Mouse (Mus musculus): Measurements from ENCODE around the gene Usp40. TPM values are rescaled to one million over a fixed set of nuclear protein-coding genes. Genes with fewer than 3 reads are reported as not detected.

Gene Usp40
- polyA plus RNA-seq, 1 experiment from 2014 or later = 31.4 TPM

DNA sequence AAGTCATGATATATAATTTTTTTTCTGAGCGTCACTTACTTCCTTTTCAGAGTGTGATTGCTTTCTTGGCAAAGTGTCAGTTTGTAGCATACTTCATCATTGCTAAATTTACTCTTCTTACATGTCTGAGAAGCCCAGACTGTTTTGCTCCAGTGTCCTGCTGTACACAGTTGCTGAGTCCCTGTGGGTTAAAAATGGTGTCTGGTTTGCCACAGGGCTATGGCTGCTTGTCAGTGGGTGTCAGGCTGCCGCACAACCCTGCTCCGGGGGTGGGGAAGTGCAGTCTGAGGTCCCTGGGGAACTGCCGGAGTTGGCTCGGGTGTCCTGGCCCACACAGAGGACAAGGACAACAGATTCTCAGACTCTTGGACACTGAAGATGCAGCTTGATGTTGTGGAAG is 75.3 kb downstream of the Usp40 start:
- Histone ChIP-seq H3K4me3 (replicated peaks; ENCODE audit: low read length) (no peak overlapping the region), H3K9ac (replicated peaks; ENCODE audit: low read depth, low read length) (no peak overlapping the region), H3K36me3 (ENCODE audit: control insufficient read depth, insufficient read depth) (peaks cover 16% of the 10 kb centered on the region), H3K4me1 (replicated peaks; ENCODE audit: control insufficient read depth, insufficient read depth, low read length) (peaks cover 4% of the 10 kb centered on the region; the same call in 1 of the 2 replicates), H3K27ac (ENCODE audit: low read length) (no peak overlapping the region; the same call in 1 of the 2 replicates), H3K9me3 (ENCODE audit: control insufficient read depth, low read length) (no peaks in the 10 kb centered on the region), H3K4me2 (ENCODE audit: low read length) (no peak overlapping the region), H3K27me3 (replicated peaks; ENCODE audit: control insufficient read depth, insufficient read depth, low read length) (no peaks in the 10 kb centered on the region)
- 83% methylated on average over 5 of the region's 5 CpGs for WGBS
- no peak for ATAC-seq

DNA sequence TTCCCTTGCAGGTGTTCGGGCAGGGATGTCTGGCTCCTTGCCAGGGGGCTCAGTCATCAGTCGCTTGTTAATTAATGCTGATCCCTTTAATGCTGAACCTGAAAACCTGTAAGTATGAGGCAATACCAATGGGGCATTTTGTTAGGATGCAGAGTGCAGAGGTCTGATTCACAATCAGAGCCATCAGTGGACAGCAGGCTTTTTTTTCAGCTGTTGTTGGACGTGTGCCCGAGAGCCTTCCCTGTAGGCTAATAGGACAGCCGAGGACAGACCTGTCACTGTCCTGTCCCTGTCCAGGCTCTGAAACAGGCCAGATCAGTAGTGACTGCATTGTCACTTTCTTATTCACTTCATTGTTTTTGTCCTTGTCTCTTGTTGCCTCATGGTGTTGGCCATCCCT is 78.6 kb downstream of the Usp40 start:
- no peaks in the 10 kb centered on the region for H3K27me3 ChIP-seq (replicated peaks; ENCODE audit: control insufficient read depth, insufficient read depth, low read length)
- peaks cover 29% of the 10 kb centered on the region for H3K36me3 ChIP-seq (ENCODE audit: control insufficient read depth, insufficient read depth)

DNA sequence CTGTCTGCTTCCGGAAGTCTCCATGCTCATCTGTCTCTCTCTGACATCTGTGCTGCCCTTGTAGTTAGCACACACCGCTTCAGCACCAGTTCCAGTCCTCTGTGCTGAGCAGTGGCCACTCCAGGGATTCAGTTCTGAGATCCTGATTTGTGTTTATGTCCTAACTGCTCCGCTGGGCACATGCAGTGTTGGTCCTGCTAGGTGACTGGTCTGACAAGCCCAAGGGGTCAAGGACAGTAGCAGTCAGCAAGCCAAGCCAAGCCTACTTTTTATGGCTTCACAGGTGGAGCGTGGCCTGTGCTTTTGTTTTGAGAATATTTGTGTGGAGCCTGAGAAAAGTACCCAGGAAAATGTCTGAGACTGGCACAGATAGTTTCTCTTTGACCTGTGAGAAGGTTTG is 83.5 kb downstream of the Usp40 start:
- H3K27me3 ChIP-seq (replicated peaks; ENCODE audit: control insufficient read depth, insufficient read depth, low read length) = no peaks in the 10 kb centered on the region
- H3K4me1 ChIP-seq (replicated peaks; ENCODE audit: control insufficient read depth, insufficient read depth, low read length) = peaks cover 4% of the 10 kb centered on the region; the same call in 1 of the 2 replicates
- no peak overlapping the region for H3K4me2 ChIP-seq (ENCODE audit: low read length)
- no peak overlapping the region for H3K9ac ChIP-seq (replicated peaks; ENCODE audit: low read depth, low read length)
- no peak for ATAC-seq
- H3K27ac ChIP-seq (ENCODE audit: low read length) = no peak overlapping the region
- H3K36me3 ChIP-seq (ENCODE audit: control insufficient read depth, insufficient read depth) = peaks cover 23% of the 10 kb centered on the region
- no peaks in the 10 kb centered on the region for H3K9me3 ChIP-seq (ENCODE audit: control insufficient read depth, low read length)
- H3K4me3 ChIP-seq (replicated peaks; ENCODE audit: low read length) = no peak overlapping the region
- WGBS = 94% methylated on average over 4 of the region's 4 CpGs

More for the DNA sequence above, 78.6 kb downstream of the Usp40 start:
- H3K4me3 ChIP-seq (replicated peaks; ENCODE audit: low read length) = no peak overlapping the region
- 39% methylated on average over 5 of the region's 5 CpGs for WGBS
- no peak overlapping the region for H3K27ac ChIP-seq (ENCODE audit: low read length)
- no peaks in the 10 kb centered on the region for H3K9me3 ChIP-seq (ENCODE audit: control insufficient read depth, low read length)
- H3K9ac ChIP-seq (replicated peaks; ENCODE audit: low read depth, low read length) = no peak overlapping the region
- no peak for ATAC-seq
- peaks cover 4% of the 10 kb centered on the region; the same call in 1 of the 2 replicates for H3K4me1 ChIP-seq (replicated peaks; ENCODE audit: control insufficient read depth, insufficient read depth, low read length)
- H3K4me2 ChIP-seq (ENCODE audit: low read length) = no peak overlapping the region

DNA sequence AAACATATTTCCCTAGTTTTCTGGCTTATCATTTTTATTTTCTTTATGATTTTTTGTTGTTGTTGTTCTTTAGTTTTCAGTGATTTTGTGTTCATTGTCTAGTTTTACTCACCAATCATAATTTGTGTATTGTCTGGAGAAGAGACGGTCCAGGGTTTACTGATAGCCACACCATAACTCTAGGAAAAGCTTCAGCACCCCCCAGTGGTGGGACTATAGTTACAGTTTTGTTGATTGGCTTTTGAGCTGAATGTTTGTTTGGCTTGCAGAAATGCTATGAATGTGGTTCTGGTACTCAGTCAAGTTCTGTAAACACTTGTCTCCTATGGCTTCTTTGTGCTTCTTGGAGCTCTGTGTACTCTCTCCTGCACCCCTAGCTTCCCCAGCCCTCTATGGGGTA is 85.7 kb downstream of the Usp40 start:
- Histone ChIP-seq H3K4me3 (replicated peaks; ENCODE audit: low read length) (no peak overlapping the region), H3K9ac (replicated peaks; ENCODE audit: low read depth, low read length) (no peak overlapping the region), H3K4me1 (replicated peaks; ENCODE audit: control insufficient read depth, insufficient read depth, low read length) (no peaks in the 10 kb centered on the region), H3K27me3 (replicated peaks; ENCODE audit: control insufficient read depth, insufficient read depth, low read length) (no peaks in the 10 kb centered on the region), H3K9me3 (ENCODE audit: control insufficient read depth, low read length) (no peaks in the 10 kb centered on the region), H3K27ac (ENCODE audit: low read length) (no peak overlapping the region), H3K4me2 (ENCODE audit: low read length) (no peak overlapping the region), H3K36me3 (ENCODE audit: control insufficient read depth, insufficient read depth) (peaks cover 19% of the 10 kb centered on the region)
- no peak for ATAC-seq
- WGBS = 40% methylated on average over 1 of the region's 1 CpGs

DNA sequence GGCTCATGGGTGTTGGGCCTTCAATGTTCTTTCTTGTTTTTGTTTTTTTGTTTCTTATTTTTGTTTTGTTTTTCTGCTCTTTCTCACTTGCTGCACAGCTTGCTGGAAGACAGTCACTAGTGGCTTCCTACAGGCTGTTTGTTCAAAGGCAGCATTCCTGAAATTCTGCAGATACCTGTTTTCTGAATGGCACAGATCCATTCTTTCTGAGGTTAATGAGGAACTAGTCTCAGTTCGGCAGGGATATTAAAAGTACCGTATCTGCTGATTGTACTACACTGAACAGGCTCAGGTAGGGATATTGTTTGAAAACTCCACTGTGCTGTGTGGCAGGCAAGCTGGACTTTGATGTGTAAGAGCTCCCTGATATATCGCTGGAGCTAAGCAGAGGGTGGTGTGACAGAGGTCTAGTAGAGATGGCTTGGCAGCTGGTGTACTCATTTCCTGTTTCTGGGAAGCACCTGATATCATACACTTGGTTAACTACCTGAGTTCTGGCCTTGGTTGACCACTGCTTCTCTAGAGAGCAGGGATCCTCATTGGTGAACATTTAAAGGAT is 88.2 kb downstream of the Usp40 start:
- H3K36me3 ChIP-seq (ENCODE audit: control insufficient read depth, insufficient read depth) = peaks cover 5% of the 10 kb centered on the region; the same call in 1 of the 2 replicates
- 92% methylated on average over 3 of the region's 3 CpGs for WGBS
- H3K4me3 ChIP-seq (replicated peaks; ENCODE audit: low read length) = no peak overlapping the region
- H3K4me2 ChIP-seq (ENCODE audit: low read length) = no peak overlapping the region
- ATAC-seq = no peak
- H3K27ac ChIP-seq (ENCODE audit: low read length) = no peak overlapping the region
- no peaks in the 10 kb centered on the region for H3K9me3 ChIP-seq (ENCODE audit: control insufficient read depth, low read length)
- H3K4me1 ChIP-seq (replicated peaks; ENCODE audit: control insufficient read depth, insufficient read depth, low read length) = no peaks in the 10 kb centered on the region
- H3K9ac ChIP-seq (replicated peaks; ENCODE audit: low read depth, low read length) = no peak overlapping the region
- H3K27me3 ChIP-seq (replicated peaks; ENCODE audit: control insufficient read depth, insufficient read depth, low read length) = no peaks in the 10 kb centered on the region

DNA sequence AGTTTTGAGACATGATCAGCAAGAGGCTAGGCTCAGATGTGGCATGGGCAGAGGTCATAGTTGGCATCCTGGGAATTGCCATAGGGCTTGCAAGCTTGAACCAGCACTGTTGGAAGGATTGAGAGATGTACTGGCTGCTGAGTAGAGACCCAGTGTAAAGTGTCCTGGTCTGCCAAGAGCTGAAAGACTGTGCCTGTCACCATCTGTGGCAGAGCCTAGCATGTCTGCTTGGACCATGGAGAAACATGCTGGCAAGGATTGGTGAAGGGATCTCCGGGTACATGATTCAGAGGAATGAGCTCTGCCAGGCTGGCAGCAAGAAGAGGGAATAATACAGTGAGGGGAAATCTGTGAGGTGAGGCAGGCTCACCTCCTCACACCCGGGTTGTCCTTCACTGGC is 90.3 kb downstream of the Usp40 start:
- no peaks in the 10 kb centered on the region for H3K9me3 ChIP-seq (ENCODE audit: control insufficient read depth, low read length)
- H3K4me3 ChIP-seq (replicated peaks; ENCODE audit: low read length) = no peak overlapping the region
- no peaks in the 10 kb centered on the region for H3K4me1 ChIP-seq (replicated peaks; ENCODE audit: control insufficient read depth, insufficient read depth, low read length)
- H3K27ac ChIP-seq (ENCODE audit: low read length) = no peak overlapping the region
- H3K9ac ChIP-seq (replicated peaks; ENCODE audit: low read depth, low read length) = no peak overlapping the region
- 85% methylated on average over 2 of the region's 2 CpGs for WGBS
- H3K36me3 ChIP-seq (ENCODE audit: control insufficient read depth, insufficient read depth) = peaks cover 3% of the 10 kb centered on the region; the same call in 1 of the 2 replicates
- H3K27me3 ChIP-seq (replicated peaks; ENCODE audit: control insufficient read depth, insufficient read depth, low read length) = no peaks in the 10 kb centered on the region
- no peak for ATAC-seq
- H3K4me2 ChIP-seq (ENCODE audit: low read length) = no peak overlapping the region

DNA sequence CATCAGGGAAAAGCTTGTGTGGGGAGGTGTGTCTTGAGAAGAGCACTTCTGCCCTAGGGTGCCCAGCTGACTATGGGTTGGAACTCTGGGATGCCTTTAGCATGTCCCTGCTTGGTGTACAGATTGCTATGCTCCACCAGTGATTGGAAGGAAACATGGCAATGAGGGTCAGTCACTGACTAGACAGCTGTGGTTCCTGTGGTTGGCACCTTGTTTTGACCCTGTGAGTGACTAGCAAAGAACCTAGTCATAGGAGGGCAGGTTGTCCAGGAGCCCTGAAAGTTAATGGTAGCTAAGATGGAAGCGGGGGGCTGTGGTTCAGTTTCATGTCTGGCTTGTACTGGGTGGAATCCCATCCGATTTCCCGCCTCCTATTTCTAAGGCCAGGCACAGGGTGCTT is 91.0 kb downstream of the Usp40 start:
- Histone ChIP-seq H3K4me1 (replicated peaks; ENCODE audit: control insufficient read depth, insufficient read depth, low read length) (no peaks in the 10 kb centered on the region), H3K4me2 (ENCODE audit: low read length) (no peak overlapping the region), H3K27me3 (replicated peaks; ENCODE audit: control insufficient read depth, insufficient read depth, low read length) (no peaks in the 10 kb centered on the region), H3K27ac (ENCODE audit: low read length) (no peak overlapping the region), H3K9ac (replicated peaks; ENCODE audit: low read depth, low read length) (no peak overlapping the region), H3K36me3 (ENCODE audit: control insufficient read depth, insufficient read depth) (peaks cover 3% of the 10 kb centered on the region; the same call in 1 of the 2 replicates), H3K9me3 (ENCODE audit: control insufficient read depth, low read length) (no peaks in the 10 kb centered on the region), H3K4me3 (replicated peaks; ENCODE audit: low read length) (no peak overlapping the region)
- ATAC-seq = no peak
- 90% methylated on average over 3 of the region's 3 CpGs for WGBS

DNA sequence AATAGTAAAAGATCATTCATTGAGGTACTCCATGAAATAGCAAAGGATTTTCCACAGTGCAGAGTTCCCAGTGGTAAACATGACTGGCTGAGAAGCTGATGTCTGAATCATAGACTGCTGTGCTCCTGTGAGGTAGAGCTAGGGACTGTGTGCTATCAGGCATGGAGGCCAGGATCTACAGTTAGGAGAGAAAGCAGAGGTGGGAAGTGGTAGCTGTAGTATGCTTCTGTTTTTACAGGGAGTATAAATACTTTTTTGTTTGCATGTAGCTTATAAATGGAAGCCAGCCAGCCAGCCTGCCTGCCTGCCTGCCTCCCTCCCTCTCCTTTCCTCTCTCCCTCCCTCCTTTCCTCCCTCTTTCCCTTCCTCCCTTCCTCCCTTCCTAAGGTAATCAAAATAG is 95.0 kb downstream of the Usp40 start:
- Histone ChIP-seq H3K36me3 (ENCODE audit: control insufficient read depth, insufficient read depth) (peaks cover 3% of the 10 kb centered on the region; the same call in 1 of the 2 replicates), H3K9ac (replicated peaks; ENCODE audit: low read depth, low read length) (no peak overlapping the region), H3K4me1 (replicated peaks; ENCODE audit: control insufficient read depth, insufficient read depth, low read length) (no peaks in the 10 kb centered on the region), H3K27me3 (replicated peaks; ENCODE audit: control insufficient read depth, insufficient read depth, low read length) (no peaks in the 10 kb centered on the region), H3K4me3 (replicated peaks; ENCODE audit: low read length) (no peak overlapping the region), H3K4me2 (ENCODE audit: low read length) (no peak overlapping the region), H3K27ac (ENCODE audit: low read length) (no peak overlapping the region), H3K9me3 (ENCODE audit: control insufficient read depth, low read length) (no peaks in the 10 kb centered on the region)
- no peak for ATAC-seq

DNA sequence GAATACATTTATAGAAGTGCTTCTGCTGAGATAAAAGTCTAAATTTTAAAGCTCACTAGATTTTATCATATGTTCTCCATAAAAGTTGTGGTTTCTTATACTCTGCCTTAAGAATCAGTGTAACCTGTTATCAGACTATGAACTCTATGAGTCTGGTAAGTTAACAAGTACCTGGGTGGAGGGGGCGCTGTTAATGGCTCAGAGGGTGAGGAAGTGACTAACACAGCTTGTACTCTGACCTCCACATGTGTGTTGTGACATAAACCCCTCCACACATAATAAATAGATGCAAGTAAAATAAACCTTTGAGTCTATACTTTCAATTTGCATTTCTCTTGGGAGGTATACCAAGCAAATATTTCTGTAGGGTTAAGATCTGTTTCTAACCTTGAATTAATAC is 97.9 kb downstream of the Usp40 start:
- WGBS = 96% methylated on average over 1 of the region's 1 CpGs
- H3K4me2 ChIP-seq (ENCODE audit: low read length) = no peak overlapping the region
- no peaks in the 10 kb centered on the region for H3K27me3 ChIP-seq (replicated peaks; ENCODE audit: control insufficient read depth, insufficient read depth, low read length)
- ATAC-seq = no peak
- H3K9me3 ChIP-seq (ENCODE audit: control insufficient read depth, low read length) = no peaks in the 10 kb centered on the region
- no peak overlapping the region for H3K27ac ChIP-seq (ENCODE audit: low read length)
- H3K4me1 ChIP-seq (replicated peaks; ENCODE audit: control insufficient read depth, insufficient read depth, low read length) = no peaks in the 10 kb centered on the region
- H3K9ac ChIP-seq (replicated peaks; ENCODE audit: low read depth, low read length) = no peak overlapping the region
- no peak overlapping the region for H3K4me3 ChIP-seq (replicated peaks; ENCODE audit: low read length)
- no peaks in the 10 kb centered on the region for H3K36me3 ChIP-seq (ENCODE audit: control insufficient read depth, insufficient read depth)

DNA sequence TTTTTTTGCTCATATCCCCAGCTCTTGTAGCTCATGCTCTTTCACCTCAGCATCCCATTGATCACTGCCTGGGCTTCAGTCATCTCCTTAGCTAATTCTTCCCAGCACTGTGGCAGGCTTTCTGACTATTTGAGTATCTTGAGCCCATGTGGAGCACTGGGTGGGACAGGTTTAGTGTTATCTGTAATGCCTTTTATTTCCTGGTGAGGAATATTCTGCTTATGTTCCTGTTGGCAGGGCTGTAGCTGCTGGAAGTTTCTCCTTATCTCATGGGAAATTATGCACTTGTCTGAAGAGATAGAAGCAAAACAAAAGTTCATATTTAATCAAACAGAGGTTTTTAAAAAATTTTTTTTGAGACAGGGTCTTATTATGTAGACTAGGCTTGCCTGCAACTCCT is 98.8 kb downstream of the Usp40 start:
- Histone ChIP-seq H3K27ac (ENCODE audit: low read length) (no peak overlapping the region), H3K4me1 (replicated peaks; ENCODE audit: control insufficient read depth, insufficient read depth, low read length) (no peaks in the 10 kb centered on the region), H3K4me3 (replicated peaks; ENCODE audit: low read length) (no peak overlapping the region), H3K9ac (replicated peaks; ENCODE audit: low read depth, low read length) (no peak overlapping the region), H3K36me3 (ENCODE audit: control insufficient read depth, insufficient read depth) (no peaks in the 10 kb centered on the region), H3K4me2 (ENCODE audit: low read length) (no peak overlapping the region), H3K9me3 (ENCODE audit: control insufficient read depth, low read length) (no peaks in the 10 kb centered on the region), H3K27me3 (replicated peaks; ENCODE audit: control insufficient read depth, insufficient read depth, low read length) (no peaks in the 10 kb centered on the region)
- no peak for ATAC-seq
